Mouse (Mus musculus) MEL (cell line): ENCODE data around the gene Sult2b1. TPM values are rescaled to one million over a fixed set of nuclear protein-coding genes. Genes with fewer than 3 reads are reported as not detected.

Experiments used
- DNase-seq: peaks from one replicate; pipeline ENCODE4 v3.0.0; 2011; ENCODE audit warnings: low read depth, low spot score
- H3K27ac ChIP-seq: 2 replicates; pipeline ENCODE4 v1.5.1; 2012; ENCODE audit warnings: low read depth, mild to moderate bottlenecking, control low read depth, low read length, moderate library complexity; ENCODE audit not compliant: control insufficient read depth
- H3K27me3 ChIP-seq, 2 experiments: fragments of 150-350 bp in 1 of 2; sonication (generic) in 1 of 2; 2 replicates each; pipeline ENCODE4 v1.6.1; 2012; ENCODE audit warnings: low read length in 2 of 2, mild to moderate bottlenecking in 2 of 2, improper control_type of control experiment in 1 of 2, moderate library complexity in 1 of 2; ENCODE audit not compliant: insufficient read depth in 2 of 2, control insufficient read depth in 1 of 2
- H3K36me3 ChIP-seq, 2 experiments: 2 replicates each; pipeline ENCODE4 v1.6.1; 2012 to 2014; ENCODE audit warnings: low read length in 2 of 2, improper control_type of control experiment in 1 of 2, inconsistent platforms in 1 of 2, mild to moderate bottlenecking in 1 of 2; ENCODE audit not compliant: insufficient read depth in 2 of 2, control insufficient read depth in 1 of 2
- H3K4me1 ChIP-seq, 2 experiments: fragments of 150-350 bp in 1 of 2; sonication (generic) in 1 of 2; 2 replicates each; pipeline ENCODE4 v1.6.1; 2012; ENCODE audit warnings: low read length in 2 of 2, improper control_type of control experiment in 1 of 2, mild to moderate bottlenecking in 1 of 2; ENCODE audit not compliant: insufficient read depth in 2 of 2, control insufficient read depth in 1 of 2
- H3K4me3 ChIP-seq, 2 experiments: fragments of 150-350 bp in 1 of 2; sonication (generic) in 1 of 2; 2 replicates each; pipeline ENCODE4 v1.5.1; 2012; ENCODE audit warnings: low read depth in 2 of 2, low read length in 2 of 2, mild to moderate bottlenecking in 2 of 2, moderate library complexity in 2 of 2, control low read depth in 1 of 2, improper control_type of control experiment in 1 of 2; ENCODE audit not compliant: control insufficient read depth in 1 of 2, insufficient read depth in 1 of 2
- H3K79me2 ChIP-seq: 2 replicates; pipeline ENCODE4 v1.6.1; 2012; ENCODE audit warnings: mild to moderate bottlenecking, low read length, moderate library complexity; ENCODE audit not compliant: control insufficient read depth, poor library complexity, insufficient read depth
- H3K9ac ChIP-seq: 2 replicates; pipeline ENCODE4 v1.6.1; 2012; ENCODE audit warnings: low read depth, mild to moderate bottlenecking, control low read depth, low read length, moderate library complexity; ENCODE audit not compliant: control insufficient read depth, poor library complexity, severe bottlenecking
- H3K9me3 ChIP-seq: fragments of 150-350 bp; sonication (generic); replicated peaks from 2 replicates; pipeline ENCODE4 v1.6.1; 2012; ENCODE audit warnings: mild to moderate bottlenecking, low read length, improper control_type of control experiment, moderate library complexity; ENCODE audit not compliant: insufficient read depth
- BHLHE40 ChIP-seq: IDR thresholded peaks from 2 replicates; pipeline ENCODE4 v1.6.1; 2012; ENCODE audit warnings: low read depth, mild to moderate bottlenecking, inconsistent platforms, low read length, improper control_type of control experiment, borderline replicate concordance
- CHD1 ChIP-seq: IDR thresholded peaks from 2 replicates; pipeline ENCODE4 v1.6.1; 2012; ENCODE audit warnings: low read depth, mild to moderate bottlenecking, inconsistent platforms, low read length, improper control_type of control experiment
- CHD2 ChIP-seq: IDR thresholded peaks from 2 replicates; pipeline ENCODE4 v1.6.1; 2011; ENCODE audit warnings: low read length, improper control_type of control experiment
- ELF1 ChIP-seq: IDR thresholded peaks from 2 replicates; pipeline ENCODE4 v1.6.1; 2014; ENCODE audit warnings: low read depth, mild to moderate bottlenecking, inconsistent platforms, low read length, improper control_type of control experiment, moderate library complexity
- EP300 ChIP-seq, 2 experiments: IDR thresholded peaks; 2 replicates each; pipeline ENCODE4 v1.6.1; 2011; ENCODE audit warnings: improper control_type of control experiment in 2 of 2, low read length in 2 of 2, low read depth in 1 of 2, mild to moderate bottlenecking in 1 of 2
- ETS1 ChIP-seq: IDR thresholded peaks from 2 replicates; pipeline ENCODE4 v1.6.1; 2012; ENCODE audit warnings: low read depth, mild to moderate bottlenecking, inconsistent platforms, low read length, improper control_type of control experiment, moderate library complexity
- GATA1 ChIP-seq: IDR thresholded peaks from 2 replicates; pipeline ENCODE4 v1.6.1; 2011; ENCODE audit warnings: low read depth, low read length, improper control_type of control experiment
- KAT2A ChIP-seq: conservative IDR thresholded peaks from 2 replicates; pipeline ENCODE4 v1.6.1; 2012; ENCODE audit warnings: low read depth, low read length, improper control_type of control experiment, inconsistent platforms
- MAFK ChIP-seq: IDR thresholded peaks from 2 replicates; pipeline ENCODE4 v1.6.1; 2011; ENCODE audit warnings: low read depth, mild to moderate bottlenecking, low read length, improper control_type of control experiment, borderline replicate concordance
- MAX ChIP-seq: IDR thresholded peaks from 2 replicates; pipeline ENCODE4 v1.6.1; 2011; ENCODE audit warnings: low read length, improper control_type of control experiment
- MEF2A ChIP-seq: IDR thresholded peaks from 2 replicates; pipeline ENCODE4 v1.6.1; 2014; ENCODE audit warnings: low read depth, mild to moderate bottlenecking, inconsistent platforms, low read length, improper control_type of control experiment; ENCODE audit not compliant: poor library complexity, insufficient replicate concordance, severe bottlenecking; ENCODE audit errors: extremely low read depth
- MXI1 ChIP-seq: IDR thresholded peaks from 2 replicates; pipeline ENCODE4 v1.6.1; 2011; ENCODE audit warnings: mild to moderate bottlenecking, low read depth, low read length, improper control_type of control experiment
- MYB ChIP-seq: IDR thresholded peaks from 2 replicates; pipeline ENCODE4 v1.6.1; 2011; ENCODE audit warnings: mild to moderate bottlenecking, low read depth, low read length, improper control_type of control experiment
- MYC ChIP-seq: IDR thresholded peaks from 2 replicates; pipeline ENCODE4 v1.6.1; 2011; ENCODE audit warnings: low read depth, mild to moderate bottlenecking, low read length, improper control_type of control experiment, moderate library complexity
- NRF1 ChIP-seq: IDR thresholded peaks from 2 replicates; pipeline ENCODE4 v1.6.1; 2014; ENCODE audit warnings: low read depth, mild to moderate bottlenecking, inconsistent platforms, low read length, improper control_type of control experiment, moderate library complexity; ENCODE audit not compliant: poor library complexity, insufficient read depth, severe bottlenecking
- POLR2A ChIP-seq, 2 experiments: IDR thresholded peaks; 2 replicates each; pipeline ENCODE4 v1.6.1; 2011 to 2012; ENCODE audit warnings: low read length in 2 of 2, mild to moderate bottlenecking in 2 of 2, control low read depth in 1 of 2, improper control_type of control experiment in 1 of 2, low read depth in 1 of 2, moderate library complexity in 1 of 2; ENCODE audit not compliant: control insufficient read depth in 1 of 2, insufficient read depth in 1 of 2, poor library complexity in 1 of 2
- POLR2AphosphoS2 ChIP-seq: IDR thresholded peaks from 2 replicates; pipeline ENCODE4 v1.6.1; 2011; ENCODE audit warnings: low read length, improper control_type of control experiment
- POLR2AphosphoS5 ChIP-seq: IDR thresholded peaks from 2 replicates; pipeline ENCODE4 v1.6.1; 2012; ENCODE audit warnings: low read depth, borderline replicate concordance, mild to moderate bottlenecking, inconsistent platforms, low read length, moderate library complexity, mixed read lengths
- RCOR1 ChIP-seq: IDR thresholded peaks from 2 replicates; pipeline ENCODE4 v1.6.1; 2012; ENCODE audit warnings: low read depth, mild to moderate bottlenecking, inconsistent platforms, low read length, improper control_type of control experiment
- TAL1 ChIP-seq: IDR thresholded peaks from 2 replicates; pipeline ENCODE4 v1.6.1; 2012; ENCODE audit warnings: mild to moderate bottlenecking, inconsistent platforms, low read length, moderate library complexity, mixed read lengths
- TBP ChIP-seq: IDR thresholded peaks from 2 replicates; pipeline ENCODE4 v1.8.0; 2011; ENCODE audit warnings: low read depth, low read length, improper control_type of control experiment
- UBTF ChIP-seq: IDR thresholded peaks from 2 replicates; pipeline ENCODE4 v1.6.1; 2012; ENCODE audit warnings: low read depth, mild to moderate bottlenecking, inconsistent platforms, low read length, improper control_type of control experiment, moderate library complexity, borderline replicate concordance; ENCODE audit not compliant: insufficient read depth
- USF2 ChIP-seq, 2 experiments: IDR thresholded peaks; 2 replicates each; pipeline ENCODE4 v1.6.1; 2011 to 2012; ENCODE audit warnings: improper control_type of control experiment in 2 of 2, low read length in 2 of 2, borderline replicate concordance in 1 of 2, inconsistent platforms in 1 of 2, low read depth in 1 of 2, mild to moderate bottlenecking in 1 of 2; ENCODE audit not compliant: insufficient read depth in 1 of 2
- ZC3H11A ChIP-seq: IDR thresholded peaks from 2 replicates; pipeline ENCODE4 v1.6.1; 2012; ENCODE audit warnings: low read depth, mild to moderate bottlenecking, inconsistent platforms, low read length, improper control_type of control experiment
- ZKSCAN1 ChIP-seq: IDR thresholded peaks from 2 replicates; pipeline ENCODE4 v1.6.1; 2012; ENCODE audit warnings: low read depth, mild to moderate bottlenecking, inconsistent platforms, low read length, improper control_type of control experiment, moderate library complexity
- ZMIZ1 ChIP-seq: IDR thresholded peaks from 2 replicates; pipeline ENCODE4 v1.6.1; 2012; ENCODE audit warnings: low read depth, mild to moderate bottlenecking, inconsistent platforms, low read length, improper control_type of control experiment, moderate library complexity
- ZNF384 ChIP-seq: IDR thresholded peaks from 2 replicates; pipeline ENCODE4 v1.6.1; 2012; ENCODE audit warnings: low read depth, mild to moderate bottlenecking, inconsistent platforms, low read length, improper control_type of control experiment
- polyA plus RNA-seq, 2 experiments: library from polyadenylated mRNA; stranded (reverse) in 1 of 2; unstranded in 1 of 2; fragments of >175 nt in 1 of 2; fragments of >200 nt in 1 of 2; gene quantifications; 2 replicates each; pipeline versions ENCODE4 v1.2.1 to v1.2.4; 2012; ENCODE audit warnings: low replicate concordance in 2 of 2, low read depth in 1 of 2; ENCODE audit not compliant: insufficient read length in 2 of 2, insufficient read depth in 1 of 2, missing spikeins in 1 of 2
- total RNA-seq: library from RNA; depleted of rRNA; stranded (reverse); fragments of 300-350 nt; gene quantifications from 2 replicates; pipeline ENCODE4 v1.2.3, GENCODE M21; 2012

Gene Sult2b1
- total and polyA plus RNA-seq, 3 experiments: 0.08 to 0.47 TPM; not detected in 1

- Histone ChIP-seq H3K4me1 (no peaks in the 10 kb centered on the region), H3K79me2 (no peaks in the 10 kb centered on the region), H3K4me3 (no peak within 1 kb of the TSS), H3K9ac (no peak within 1 kb of the TSS), H3K27me3 (no peaks in the 10 kb centered on the region), H3K9me3 (no peaks in the 10 kb centered on the region), H3K36me3 (no peaks in the 10 kb centered on the region), H3K27ac (no peak within 1 kb of the TSS)
- TF ChIP-seq EP300 (IDR thresholded peaks at IDR 0.05; ENCODE audit: low read depth in 1 of 2, low read length in 2 of 2) (no peak), TAL1 (no peak), UBTF (no peak), CHD1 (no peak), MXI1 (no peak), MYB (no peak), POLR2AphosphoS5 (no peak), ZKSCAN1 (no peak), ELF1 (no peak), KAT2A (no peak), GATA1 (no peak), ETS1 (no peak), CHD2 (no peak), POLR2A (IDR thresholded peaks at IDR 0.05; ENCODE audit: control insufficient read depth in 1 of 2, insufficient read depth in 1 of 2, low read depth in 1 of 2, low read length in 2 of 2, poor library complexity in 1 of 2) (no peak)
- no peak for DNase-seq
Measured at GRCm38 (mm10) chr7:45725713-45726112, 58.8 kb downstream of the Sult2b1 start, which contains the start of gene Spaca4. TSS of gene Spaca4 (minus strand) at chr7:45725813.

- Histone ChIP-seq H3K79me2 (no peaks in the 10 kb centered on the region; the same call in 1 of the 2 replicates), H3K27me3 (no peaks in the 10 kb centered on the region), H3K4me3 (no peak overlapping the region), H3K9ac (no peak overlapping the region), H3K36me3 (peaks cover 0 to 2% of the 10 kb centered on the region in 2 experiments; a peak in 1 of 4 replicates), H3K4me1 (no peaks in the 10 kb centered on the region), H3K9me3 (no peaks in the 10 kb centered on the region), H3K27ac (no peak overlapping the region)
- DNase-seq: peak; percentile 12
- TF ChIP-seq MXI1 (no peak), MYC (no peak), MAFK (no peak), ZC3H11A (no peak), RCOR1 (no peak), MAX (no peak), USF2 (IDR thresholded peaks at IDR 0.05; ENCODE audit: borderline replicate concordance in 1 of 2, insufficient read depth in 1 of 2, low read depth in 1 of 2, low read length in 2 of 2) (no peak), CHD1 (no peak), BHLHE40 (no peak), ZNF384 (no peak), TBP (no peak), MEF2A (no peak), POLR2A (IDR thresholded peaks at IDR 0.05; ENCODE audit: control insufficient read depth in 1 of 2, insufficient read depth in 1 of 2, low read depth in 1 of 2, low read length in 2 of 2, poor library complexity in 1 of 2) (no peak), POLR2AphosphoS2 (no peak), ZMIZ1 (no peak), KAT2A (no peak), NRF1 (no peak), ZKSCAN1 (no peak)
Measured at GRCm38 (mm10) chr7:45725151-45725550, 59.3 kb downstream of the Sult2b1 start.
